Mouse (Mus musculus) erythroblast, embryonic 14.5 days (primary cell): ENCODE data around the gene Perm1.

Experiments used
- GATA1 ChIP-seq: IDR thresholded peaks from 2 replicates; pipeline ENCODE4 v1.6.1; 2012; ENCODE audit warnings: low read length, inconsistent platforms, mixed read lengths
- TAL1 ChIP-seq: IDR thresholded peaks from 3 replicates; pipeline ENCODE4 v1.6.1; 2012; ENCODE audit warnings: low read length, inconsistent platforms, mixed read lengths

- no peak for TF ChIP-seq GATA1
- no peak for TF ChIP-seq TAL1
Observed at GRCm38 (mm10) chr4:156197131-156197828, 18.4 kb upstream of the Perm1 start, which contains the start of gene Agrn.
